Mouse (Mus musculus) heart, postnatal 14 days (tissue): ENCODE measurements at regions not wholly inside any gene's neighbourhood (a gene's known extent, or its start where the extent isn't known, plus 50 kb on each side); places are given as distances from the start of the nearest gene placed in this dataset.

Experiments
- DNase-seq, 2 experiments: peaks; one replicate each; pipeline ENCODE4 v3.0.0; 2021 to 2022
- intact Hi-C: fragments of 180-260 bp; cut with DNase I; formaldehyde crosslinking; loops from one replicate; pipeline ENCODE4 v1.15.1; 2025

- intact Hi-C loops = loop anchor here (5.0 kb wide), 1 partner anchor 187 kb away; no protein-coding TSS in a partner anchor
- no peak for DNase-seq
Measured at GRCm38 (mm10) chr17:47144996-47145395, 134.6 kb upstream of the Ubr2 start.

- intact Hi-C loops = loop anchor here (5.0 kb wide), 1 partner anchor 188 kb away; no protein-coding TSS in a partner anchor
- DNase-seq = peak; percentile 31 to 37
Measured at GRCm38 (mm10) chr17:47144460-47144859, 134.1 kb upstream of the Ubr2 start.

- intact Hi-C loops = loop anchor here (2.0 to 5.0 kb wide), 2 partner anchors 83 to 188 kb away; no protein-coding TSS in a partner anchor
- DNase-seq = no peak
Measured at GRCm38 (mm10) chr17:47143898-47144297, 133.5 kb upstream of the Ubr2 start.

- DNase-seq = no peak
- intact Hi-C loops = loop anchor here (2.0 to 5.0 kb wide), 2 partner anchors 84 to 189 kb away; no protein-coding TSS in a partner anchor
Measured at GRCm38 (mm10) chr17:47142885-47143284, 132.5 kb upstream of the Ubr2 start.

- intact Hi-C loops = loop anchor here (2.0 to 5.0 kb wide), 2 partner anchors 85 to 190 kb away; no protein-coding TSS in a partner anchor
Measured at GRCm38 (mm10) chr17:47142276-47142675, 131.9 kb upstream of the Ubr2 start.

GRCm38 (mm10) chr17:47141843-47142215, 131.5 kb upstream of the Ubr2 start:
- DNase-seq = peak; percentile 21 to 23
- intact Hi-C loops = loop anchor here (2.0 to 5.0 kb wide), 3 partner anchors 37 to 190 kb away; no protein-coding TSS in a partner anchor

More at GRCm38 (mm10) chr17:47142276-47142675, 131.9 kb upstream of the Ubr2 start:
- no peak for DNase-seq

GRCm38 (mm10) chr17:47140969-47141842, 130.8 kb upstream of the Ubr2 start:
- DNase-seq = peak; percentile 53 to 65
- intact Hi-C loops = loop anchor here (2.0 to 5.0 kb wide), 2 partner anchors 38 to 191 kb away; no protein-coding TSS in a partner anchor

- DNase-seq = peak; percentile 65 to 72
- intact Hi-C loops = loop anchor here (2.0 to 5.0 kb wide), 2 partner anchors 38 to 192 kb away; no protein-coding TSS in a partner anchor
Measured at GRCm38 (mm10) chr17:47140241-47140968, 130.0 kb upstream of the Ubr2 start.

GRCm38 (mm10) chr17:47139730-47140231, 129.4 kb upstream of the Ubr2 start:
- intact Hi-C loops = loop anchor here (2.0 to 5.0 kb wide), 2 partner anchors 39 to 193 kb away; no protein-coding TSS in a partner anchor
- DNase-seq = peak; percentile 91 to 93

- intact Hi-C loops = no loop called here
- DNase-seq = peak in 1 of 2 experiments; percentile 20
Measured at GRCm38 (mm10) chr17:47139171-47139617, 128.8 kb upstream of the Ubr2 start.

GRCm38 (mm10) chr17:47138174-47138573, 127.8 kb upstream of the Ubr2 start:
- intact Hi-C loops = no loop called here
- no peak for DNase-seq

GRCm38 (mm10) chr17:47135391-47135790, 125.0 kb upstream of the Ubr2 start:
- intact Hi-C loops = no loop called here
- DNase-seq = no peak

GRCm38 (mm10) chr17:47133785-47134184, 123.4 kb upstream of the Ubr2 start:
- intact Hi-C loops = no loop called here
- DNase-seq = no peak

- no peak for DNase-seq
- intact Hi-C loops = no loop called here
Measured at GRCm38 (mm10) chr17:47127571-47127970, 117.2 kb upstream of the Ubr2 start.

GRCm38 (mm10) chr17:47123576-47123975, 113.2 kb upstream of the Ubr2 start:
- no peak for DNase-seq
- intact Hi-C loops = no loop called here

GRCm38 (mm10) chr17:47122221-47122620, 111.9 kb upstream of the Ubr2 start:
- intact Hi-C loops = no loop called here
- no peak for DNase-seq

GRCm38 (mm10) chr17:47118010-47118409, 107.7 kb upstream of the Ubr2 start:
- intact Hi-C loops = loop anchor here (5.0 kb wide), 1 partner anchor 214 kb away; no protein-coding TSS in a partner anchor
- DNase-seq = no peak

- intact Hi-C loops = loop anchor here (5.0 kb wide), 1 partner anchor 217 kb away; no protein-coding TSS in a partner anchor
- peak; percentile 26 to 37 for DNase-seq
Measured at GRCm38 (mm10) chr17:47115754-47116153, 105.4 kb upstream of the Ubr2 start.

- DNase-seq = no peak
- intact Hi-C loops = loop anchor here (5.0 kb wide), 1 partner anchor 217 kb away; no protein-coding TSS in a partner anchor
Measured at GRCm38 (mm10) chr17:47115141-47115540, 104.8 kb upstream of the Ubr2 start.

GRCm38 (mm10) chr17:47114736-47115135, 104.4 kb upstream of the Ubr2 start:
- no peak for DNase-seq
- intact Hi-C loops = loop anchor here (5.0 kb wide), 2 partner anchors 77 to 218 kb away; no protein-coding TSS in a partner anchor
